Mouse (Mus musculus): ENCODE measurements around the gene Csf2rb2. TPM values are rescaled to one million over a fixed set of nuclear protein-coding genes. Genes with fewer than 3 reads are reported as not detected.

Csf2rb2 gene
- polyA plus RNA-seq, 1 experiment from 2014 or later: 0.70 TPM

GRCm38 (mm10) chr15:78241335-78241734 is 64.2 kb downstream of the Csf2rb2 start:
- H3K4me2 ChIP-seq (ENCODE audit: low read depth): no peak overlapping the region
- no peaks in the 10 kb centered on the region for H3K36me3 ChIP-seq (ENCODE audit: control insufficient read depth, insufficient read depth, low read length)
- no peaks in the 10 kb centered on the region for H3K9me3 ChIP-seq (ENCODE audit: control insufficient read depth, low read length)
- no peak overlapping the region for H3K9ac ChIP-seq (ENCODE audit: low read length)
- no peak overlapping the region for H3K27ac ChIP-seq (ENCODE audit: low read depth, low read length)
- 54% methylated on average over 11 of the region's 11 CpGs for WGBS
- no peaks in the 10 kb centered on the region for H3K4me1 ChIP-seq (ENCODE audit: control insufficient read depth, insufficient read depth, low read length)
- no peak for ATAC-seq (ENCODE audit: insufficient read depth, low FRiP score, low TSS enrichment)
- H3K27me3 ChIP-seq (ENCODE audit: control insufficient read depth, insufficient read depth, low read length): no peaks in the 10 kb centered on the region
- no peak overlapping the region for H3K4me3 ChIP-seq (ENCODE audit: low read depth, low read length)
- no peak for DNase-seq (ENCODE audit: low spot score)

GRCm38 (mm10) chr15:78239956-78240617 is 65.4 kb downstream of the Csf2rb2 start:
- Histone ChIP-seq H3K36me3 (ENCODE audit: control insufficient read depth, insufficient read depth, low read length) (no peaks in the 10 kb centered on the region), H3K4me3 (ENCODE audit: low read depth, low read length) (no peak overlapping the region), H3K27me3 (ENCODE audit: control insufficient read depth, insufficient read depth, low read length) (no peaks in the 10 kb centered on the region), H3K9ac (ENCODE audit: low read length) (no peak overlapping the region; the same call in 1 of the 2 replicates), H3K9me3 (ENCODE audit: control insufficient read depth, low read length) (no peaks in the 10 kb centered on the region), H3K27ac (ENCODE audit: low read depth, low read length) (no peak overlapping the region), H3K4me1 (ENCODE audit: control insufficient read depth, insufficient read depth, low read length) (no peaks in the 10 kb centered on the region), H3K4me2 (ENCODE audit: low read depth) (no peak overlapping the region)
- DNase-seq (ENCODE audit: low spot score) (no peak), ATAC-seq (ENCODE audit: insufficient read depth, low FRiP score, low TSS enrichment) (no peak)
- WGBS: 66% methylated on average over 14 of the region's 14 CpGs

GRCm38 (mm10) chr15:78239453-78239852 is 66.1 kb downstream of the Csf2rb2 start:
- H3K4me2 ChIP-seq (ENCODE audit: low read depth): no peak overlapping the region
- no peaks in the 10 kb centered on the region for H3K27me3 ChIP-seq (ENCODE audit: control insufficient read depth, insufficient read depth, low read length)
- no peak overlapping the region for H3K4me3 ChIP-seq (ENCODE audit: low read depth, low read length)
- DNase-seq (ENCODE audit: low spot score) (peak; percentile 67), ATAC-seq (ENCODE audit: insufficient read depth, low FRiP score, low TSS enrichment) (no peak)
- no peaks in the 10 kb centered on the region for H3K9me3 ChIP-seq (ENCODE audit: control insufficient read depth, low read length)
- no peaks in the 10 kb centered on the region for H3K36me3 ChIP-seq (ENCODE audit: control insufficient read depth, insufficient read depth, low read length)
- H3K27ac ChIP-seq (ENCODE audit: low read depth, low read length): no peak overlapping the region
- no peak overlapping the region for H3K9ac ChIP-seq (ENCODE audit: low read length)
- 35% methylated on average over 10 of the region's 10 CpGs for WGBS
- no peaks in the 10 kb centered on the region for H3K4me1 ChIP-seq (ENCODE audit: control insufficient read depth, insufficient read depth, low read length)

- Histone ChIP-seq H3K4me3 (ENCODE audit: low read depth, low read length) (no peak overlapping the region), H3K36me3 (ENCODE audit: control insufficient read depth, insufficient read depth, low read length) (no peaks in the 10 kb centered on the region), H3K4me1 (ENCODE audit: control insufficient read depth, insufficient read depth, low read length) (no peaks in the 10 kb centered on the region), H3K9ac (ENCODE audit: low read length) (no peak overlapping the region), H3K27me3 (ENCODE audit: control insufficient read depth, insufficient read depth, low read length) (no peaks in the 10 kb centered on the region), H3K27ac (ENCODE audit: low read depth, low read length) (no peak overlapping the region), H3K4me2 (ENCODE audit: low read depth) (no peak overlapping the region), H3K9me3 (ENCODE audit: control insufficient read depth, low read length) (no peaks in the 10 kb centered on the region)
- DNase-seq (ENCODE audit: low spot score): no peak
- 79% methylated on average over 5 of the region's 5 CpGs for WGBS
- no peak for ATAC-seq (ENCODE audit: insufficient read depth, low FRiP score, low TSS enrichment)
These were observed 70.6 kb downstream of the Csf2rb2 start for GRCm38 (mm10) chr15:78234823-78235509.

Small RNA genes lying within 50 kb of the gene (microRNA-seq; reads per million reads assigned to microRNA genes)
- not detected for gene Mir7676-1
- gene Mir7676-2: not detected

Other genes with a start within 250 kb of the Csf2rb2 start
- 1.4 and 1.7 TPM in 2 replicates for gene Cacng2, start 185.7 kb downstream of the Csf2rb2 start, polyA plus RNA-seq (2014; fragmentation: Nextera tagmentation; extraction: Ambion mirVana)
- 115 and 119 TPM in 2 replicates for gene Ift27, start 131.6 kb downstream of the Csf2rb2 start, polyA plus RNA-seq (2014; fragmentation: Nextera tagmentation; extraction: Ambion mirVana)
- 0.26 TPM in 1 of 2 replicates, not detected in the other for gene Pvalb, start 99.3 kb downstream of the Csf2rb2 start, polyA plus RNA-seq (2014; fragmentation: Nextera tagmentation; extraction: Ambion mirVana)
- 6.8 and 7.6 TPM in 2 replicates for gene Ncf4, start 60.9 kb downstream of the Csf2rb2 start, polyA plus RNA-seq (2014; fragmentation: Nextera tagmentation; extraction: Ambion mirVana)
- 1.8 and 5.4 TPM in 2 replicates for gene Csf2rb, start 20.0 kb upstream of the Csf2rb2 start, polyA plus RNA-seq (2014; fragmentation: Nextera tagmentation; extraction: Ambion mirVana)
- gene Tex33, start 90.2 kb upstream of the Csf2rb2 start, polyA plus RNA-seq (2014; fragmentation: Nextera tagmentation; extraction: Ambion mirVana): not detected in 2 replicates
- gene Tst, start 100.2 kb upstream of the Csf2rb2 start, polyA plus RNA-seq (2014; fragmentation: Nextera tagmentation; extraction: Ambion mirVana): 7.5 and 7.8 TPM in 2 replicates
- 1.9 and 2.5 TPM in 2 replicates for gene Mpst, start 100.7 kb upstream of the Csf2rb2 start, polyA plus RNA-seq (2014; fragmentation: Nextera tagmentation; extraction: Ambion mirVana)
- gene Kctd17, start 122.8 kb upstream of the Csf2rb2 start, polyA plus RNA-seq (2014; fragmentation: Nextera tagmentation; extraction: Ambion mirVana): 74.6 and 78.1 TPM in 2 replicates
- gene Tmprss6, start 162.9 kb upstream of the Csf2rb2 start, polyA plus RNA-seq (2014; fragmentation: Nextera tagmentation; extraction: Ambion mirVana): not detected in 2 replicates
- gene Il2rb, start 189.6 kb upstream of the Csf2rb2 start, polyA plus RNA-seq (2014; fragmentation: Nextera tagmentation; extraction: Ambion mirVana): not detected in 2 replicates
- 11.8 and 12.8 TPM in 2 replicates for gene C1qtnf6, start 225.7 kb upstream of the Csf2rb2 start, polyA plus RNA-seq (2014; fragmentation: Nextera tagmentation; extraction: Ambion mirVana)
- gene Sstr3, start 239.0 kb upstream of the Csf2rb2 start, polyA plus RNA-seq (2014; fragmentation: Nextera tagmentation; extraction: Ambion mirVana): 0.38 TPM in 1 of 2 replicates, not detected in the other

All from neural tube, embryonic 11.5 days (tissue).